Mouse (Mus musculus): ENCODE data around the gene Psmb1. TPM values are rescaled to one million over a fixed set of nuclear protein-coding genes. Genes with fewer than 3 reads are reported as not detected.

Gene Psmb1
- polyA plus RNA-seq, 1 experiment from 2014 or later, result 200 TPM

DNA sequence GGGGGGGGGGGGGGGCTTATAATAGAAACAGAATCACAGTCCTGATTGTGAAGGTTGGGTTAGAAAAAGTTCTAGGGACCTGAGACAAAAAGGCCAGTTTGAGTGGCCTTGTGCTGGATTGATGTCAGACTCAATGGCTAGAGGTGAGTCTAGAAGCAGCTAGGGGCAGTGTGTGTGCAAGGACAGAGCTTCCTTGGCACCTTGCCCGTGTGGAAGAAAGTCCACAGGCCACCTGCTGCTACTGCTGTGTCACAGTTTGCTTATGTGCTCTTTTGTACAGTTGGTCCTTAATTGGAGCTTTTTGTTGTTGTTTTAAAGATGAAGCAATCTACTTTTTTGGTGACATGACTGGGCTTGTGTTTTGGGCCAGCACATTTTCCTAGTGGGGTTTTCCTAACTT lies 69.6 kb downstream of the Psmb1 start:
- ATAC-seq (replicated peaks; ENCODE audit: extremely low read depth, insufficient read depth, low FRiP score), result no peak; the same call in 1 of the 2 replicates
- Histone ChIP-seq H3K4me1 (ENCODE audit: control insufficient read depth, insufficient read depth, low read length) (no peaks in the 10 kb centered on the region), H3K9ac (ENCODE audit: low read length) (no peak overlapping the region), H3K4me2 (ENCODE audit: low read depth, low read length) (no peak overlapping the region), H3K27me3 (ENCODE audit: control insufficient read depth, insufficient read depth, low read length) (no peaks in the 10 kb centered on the region), H3K36me3 (ENCODE audit: control insufficient read depth, insufficient read depth) (peaks cover 23% of the 10 kb centered on the region), H3K27ac (ENCODE audit: low read length) (no peak overlapping the region), H3K4me3 (ENCODE audit: low read length) (no peak overlapping the region), H3K9me3 (replicated peaks; ENCODE audit: control insufficient read depth, low read length) (no peaks in the 10 kb centered on the region)
- 25% methylated on average over 1 of the region's 1 CpGs for WGBS

DNA sequence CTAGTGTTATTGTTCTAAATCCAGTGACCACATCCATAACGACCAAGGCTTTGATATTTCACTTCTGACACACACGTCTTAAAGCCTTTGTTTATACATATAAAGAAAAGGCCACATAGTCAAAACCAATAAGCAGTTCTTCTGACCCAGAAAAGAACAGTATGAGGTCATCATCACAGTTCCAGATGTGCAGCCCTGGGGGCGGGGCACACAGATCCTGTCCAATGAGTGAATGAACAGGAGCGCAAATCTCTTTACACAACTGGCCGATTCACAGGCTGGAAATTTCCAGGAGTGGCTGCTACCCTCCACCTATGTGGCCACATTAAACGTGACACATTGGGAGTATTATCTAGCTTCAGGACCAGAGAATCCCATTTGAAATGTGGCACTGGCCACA lies 70.1 kb downstream of the Psmb1 start:
- no peak for ATAC-seq (replicated peaks; ENCODE audit: extremely low read depth, insufficient read depth, low FRiP score)
- Histone ChIP-seq H3K9ac (ENCODE audit: low read length) (no peak overlapping the region), H3K27ac (ENCODE audit: low read length) (no peak overlapping the region), H3K27me3 (ENCODE audit: control insufficient read depth, insufficient read depth, low read length) (no peaks in the 10 kb centered on the region), H3K4me3 (ENCODE audit: low read length) (no peak overlapping the region), H3K4me1 (ENCODE audit: control insufficient read depth, insufficient read depth, low read length) (no peaks in the 10 kb centered on the region), H3K4me2 (ENCODE audit: low read depth, low read length) (no peak overlapping the region), H3K36me3 (ENCODE audit: control insufficient read depth, insufficient read depth) (peaks cover 23% of the 10 kb centered on the region), H3K9me3 (replicated peaks; ENCODE audit: control insufficient read depth, low read length) (no peaks in the 10 kb centered on the region)
- 80% methylated on average over 6 of the region's 6 CpGs for WGBS

DNA sequence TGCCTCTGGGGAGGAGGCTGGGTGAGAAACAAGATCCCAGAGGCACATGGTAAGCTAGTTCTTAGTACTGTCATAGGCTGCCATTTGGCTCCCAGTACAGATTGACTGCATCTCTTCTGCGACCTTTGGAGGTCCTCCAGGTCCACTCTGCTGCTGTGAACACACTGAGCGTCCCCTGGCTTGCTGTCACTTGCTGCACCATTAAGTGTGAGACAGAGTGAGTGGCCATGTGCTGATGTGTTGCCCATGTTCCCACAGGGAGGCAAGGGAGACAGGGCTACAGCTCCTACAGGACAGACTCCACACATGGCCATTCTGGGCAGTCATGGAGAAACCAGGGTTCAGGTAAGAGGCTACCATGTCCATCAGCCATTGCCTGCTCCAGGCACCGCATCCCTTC lies 73.6 kb downstream of the Psmb1 start:
- Histone ChIP-seq H3K4me2 (ENCODE audit: low read depth, low read length) (no peak overlapping the region), H3K4me1 (ENCODE audit: control insufficient read depth, insufficient read depth, low read length) (peaks cover 5% of the 10 kb centered on the region; the same call in 1 of the 2 replicates), H3K36me3 (ENCODE audit: control insufficient read depth, insufficient read depth) (peaks cover 34% of the 10 kb centered on the region), H3K9me3 (replicated peaks; ENCODE audit: control insufficient read depth, low read length) (0 out of 2 replicates have a peak, but pooled peaks cover 2% of the 10 kb centered on the region), H3K27me3 (ENCODE audit: control insufficient read depth, insufficient read depth, low read length) (no peaks in the 10 kb centered on the region), H3K9ac (ENCODE audit: low read length) (no peak overlapping the region), H3K4me3 (ENCODE audit: low read length) (no peak overlapping the region), H3K27ac (ENCODE audit: low read length) (no peak overlapping the region)
- no peak for ATAC-seq (replicated peaks; ENCODE audit: extremely low read depth, insufficient read depth, low FRiP score)
- 81% methylated on average over 3 of the region's 3 CpGs for WGBS

Other genes starting within 250 kb of the Psmb1 start
- gene Dll1, start 122.9 kb downstream of the Psmb1 start, polyA plus RNA-seq (2015; fragmentation: Nextera tagmentation; extraction: Ambion mirVana), result 4.3 and 5.6 TPM in 2 replicates
- gene Fam120b, start 103.5 kb downstream of the Psmb1 start, polyA plus RNA-seq (2015; fragmentation: Nextera tagmentation; extraction: Ambion mirVana), result 16.6 and 18.1 TPM in 2 replicates
- 25.2 and 27.3 TPM in 2 replicates for gene Tbp, start 137 bp upstream of the Psmb1 start, polyA plus RNA-seq (2015; fragmentation: Nextera tagmentation; extraction: Ambion mirVana)
- 23.8 and 35.1 TPM in 2 replicates for gene Pdcd2, start 27.6 kb upstream of the Psmb1 start, polyA plus RNA-seq (2015; fragmentation: Nextera tagmentation; extraction: Ambion mirVana)
- gene Prdm9, start 64.6 kb upstream of the Psmb1 start, polyA plus RNA-seq (2015; fragmentation: Nextera tagmentation; extraction: Ambion mirVana), result 1.7 and 2.0 TPM in 2 replicates
- 14.7 TPM in 2 replicates for gene Chd1, start 205.2 kb upstream of the Psmb1 start, polyA plus RNA-seq (2015; fragmentation: Nextera tagmentation; extraction: Ambion mirVana)

Data from heart, embryonic 16.5 days (tissue).